In the genomic region with DNA sequence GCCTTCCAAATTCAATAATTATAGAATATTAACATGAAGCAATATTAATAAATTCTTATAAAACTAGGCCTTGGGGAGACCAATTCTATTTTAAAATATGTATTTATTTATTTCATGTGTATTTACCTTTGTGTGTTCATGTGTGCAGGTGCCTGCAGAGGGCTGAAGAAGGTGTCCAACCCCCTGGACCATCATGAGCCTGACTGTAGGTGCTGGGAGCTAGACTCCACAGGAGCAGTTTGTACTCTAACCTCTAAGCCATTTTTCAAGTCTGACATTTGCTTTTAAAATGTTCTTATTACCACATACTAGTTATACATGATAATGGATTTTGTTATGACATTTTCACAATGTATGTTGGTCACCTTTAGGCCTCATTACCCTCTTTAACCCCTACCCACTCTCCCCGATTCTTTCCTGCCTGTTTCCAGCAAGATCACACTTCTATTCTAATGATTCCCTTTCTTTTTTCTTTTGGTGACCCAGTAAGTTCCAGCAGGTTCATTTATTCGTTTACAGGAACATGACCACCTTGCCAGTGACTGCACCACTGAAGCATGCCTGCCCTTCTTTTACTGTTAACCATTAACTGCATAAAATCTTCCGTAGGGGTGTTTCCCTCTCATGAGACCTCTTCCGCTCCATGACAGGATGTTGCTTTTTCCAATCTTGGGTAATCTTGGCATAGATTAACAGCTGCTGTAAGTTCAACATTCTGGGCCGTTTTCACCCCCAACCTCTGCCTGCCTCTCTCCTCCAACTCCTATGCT, we compare ENCODE assay signal across 27 mouse cellular contexts. TPM values are rescaled to one million over a fixed set of nuclear protein-coding genes. Genes with fewer than 3 reads are reported as not detected.
DNase-seq lines count a peak whose midpoint lies in the region; ATAC-seq and TF ChIP-seq lines count a peak whose summit lies in the region.
"Had no signal": no experiment of that assay in that cellular context is flagged by ENCODE, and none has a peak within 500 bp of the region (broad histone marks: within the 10 kb centered on the region; RNA-seq: fewer than 3 reads in every experiment).

No protein-coding gene starts in this region.

- TF ChIP-seq CTCF in kidney, adult 2 months (conservative IDR thresholded peaks at IDR 0.05; ENCODE audit: insufficient read depth, insufficient read length, low read depth, low read length): no peak

- no peak overlapping the region for H3K4me2 ChIP-seq in kidney, embryonic 15.5 days
- H3K4me2 ChIP-seq: forebrain, embryonic 13.5 days; heart, embryonic 12.5 days; heart, embryonic 15.5 days; hindbrain, embryonic 14.5 days had no signal

- H3K27ac ChIP-seq in kidney, adult 2 months (ENCODE audit: insufficient read depth, low read depth, low read length): no peak overlapping the region
- H3K27ac ChIP-seq in kidney, embryonic 15.5 days: peak overlapping the region; percentile 58; the same call in 1 of the 2 replicates
- H3K27ac ChIP-seq: forebrain, embryonic 10.5 days; forebrain, embryonic 13.5 days; gastrocnemius, adult 2 months; heart, embryonic 15.5 days; hindbrain, embryonic 14.5 days; hindbrain, postnatal 0 days had no signal

- peak; percentile 51 for DNase-seq in kidney, adult 2 months
- no peak for DNase-seq in kidney, postnatal 25 days
- peak; percentile 3 to 22 for DNase-seq in kidney, adult 8-10 months
- peak; percentile 3 for DNase-seq in kidney, postnatal 10 days
- DNase-seq in left cerebral cortex, postnatal 25 days (ENCODE audit: low spot score in 2 of 2): no peak
- DNase-seq in thymus, postnatal 0 days (ENCODE audit: low spot score): no peak
- DNase-seq in right cerebral cortex, adult 18-20 months: no peak
- DNase-seq: adrenal gland, adult 8-10 months; adrenal gland, postnatal 25 days; B cell, adult 2 months; cerebellum, adult 11-12 months; cerebellum, adult 9-10 months; cerebellum, postnatal 14 days; gastrocnemius, adult 2 months; gastrocnemius, postnatal 14 days; heart, adult 18-20 months; heart, postnatal 10 days; heart, postnatal 4 days had no signal

- WGBS in kidney, adult 2 months: 13% methylated on average over 5 of the region's 5 CpGs
- WGBS in kidney, embryonic 15.5 days: 33% methylated on average over 5 of the region's 5 CpGs

- H3K4me3 ChIP-seq in kidney, adult 2 months (ENCODE audit: insufficient read depth, low read depth, low read length): no peak overlapping the region
- H3K4me3 ChIP-seq in kidney, embryonic 15.5 days (replicated peaks): no peak overlapping the region
- H3K4me3 ChIP-seq: forebrain, embryonic 10.5 days; forebrain, embryonic 13.5 days; gastrocnemius, adult 2 months; heart, embryonic 12.5 days; heart, embryonic 15.5 days had no signal

- H3K9me3 ChIP-seq in kidney, embryonic 15.5 days (replicated peaks): no peaks in the 10 kb centered on the region
- H3K9me3 ChIP-seq: forebrain, embryonic 10.5 days; forebrain, embryonic 13.5 days; heart, embryonic 12.5 days; heart, embryonic 15.5 days had no signal

- TF ChIP-seq POLR2A in kidney, adult 2 months (IDR thresholded peaks at IDR 0.05; ENCODE audit: low read depth, low read length): no peak

- H3K27me3 ChIP-seq in kidney, adult 2 months (replicated peaks; ENCODE audit: control insufficient read depth, insufficient read depth, low read length): no peaks in the 10 kb centered on the region
- H3K27me3 ChIP-seq in kidney, embryonic 15.5 days: no peaks in the 10 kb centered on the region
- H3K27me3 ChIP-seq: forebrain, embryonic 13.5 days; heart, embryonic 12.5 days; heart, embryonic 15.5 days had no signal

- ATAC-seq in kidney, embryonic 15.5 days (replicated peaks; ENCODE audit: low FRiP score): peak; percentile 86
- ATAC-seq: activated CD4-positive, CD25-positive, alpha-beta regulatory T cell, adult 4 months; forebrain, embryonic 13.5 days; forebrain, embryonic 16.5 days; hindbrain, postnatal 0 days had no signal

- intact Hi-C loops in left cerebral cortex, postnatal 25 days (cut with DNase I): no loop called here

- H3K4me1 ChIP-seq in kidney, adult 2 months (ENCODE audit: control insufficient read depth, insufficient read depth, low read length): peaks cover 2% of the 10 kb centered on the region; the same call in 1 of the 2 replicates
- peaks cover 4% of the 10 kb centered on the region; the same call in 1 of the 2 replicates for H3K4me1 ChIP-seq in kidney, embryonic 15.5 days
- H3K4me1 ChIP-seq: forebrain, embryonic 10.5 days; forebrain, embryonic 13.5 days; heart, embryonic 12.5 days; heart, embryonic 15.5 days had no signal

- no peak overlapping the region for H3K9ac ChIP-seq in kidney, embryonic 15.5 days
- H3K9ac ChIP-seq: forebrain, embryonic 13.5 days; heart, embryonic 12.5 days; heart, embryonic 15.5 days; hindbrain, embryonic 14.5 days had no signal

- H3K36me3 ChIP-seq in kidney, adult 2 months (ENCODE audit: control insufficient read depth, insufficient read depth, low read length): no peaks in the 10 kb centered on the region
- H3K36me3 ChIP-seq in kidney, embryonic 15.5 days: no peaks in the 10 kb centered on the region
- H3K36me3 ChIP-seq: forebrain, embryonic 10.5 days; heart, embryonic 12.5 days; heart, embryonic 15.5 days had no signal

RNA-seq across cellular contexts. Expression of a gene that starts 36.8 kb away (rescaled TPM):
- polyA plus RNA-seq in kidney, adult 2 months (2012; rRNA removed): 0.72 TPM in 2 replicates
- 6.1 and 6.9 TPM in 2 replicates for polyA plus RNA-seq in kidney, embryonic 15.5 days (2015; fragmentation: Nextera tagmentation; extraction: Ambion mirVana)
- 10 to 100 TPM; 17.4 to 22.2 TPM for total RNA-seq in left cerebral cortex, postnatal 25 days (2021)
- polyA plus RNA-seq in thymus, postnatal 0 days (2015; fragmentation: Nextera tagmentation; extraction: Ambion mirVana): 4.9 and 6.4 TPM in 2 replicates

Comparison
In these comparisons a context has a peak if more than half of its experiments do, and no peak if none do; other contexts are left out.
1. DNase-seq: peak in kidney, adult 2 months (single experiment), kidney, adult 8-10 months (2 of 2) and kidney, postnatal 10 days (single experiment); none in kidney, postnatal 25 days (0 of 2), left cerebral cortex, postnatal 25 days (0 of 2), thymus, postnatal 0 days (single experiment) and right cerebral cortex, adult 18-20 months (single experiment).